Mouse (Mus musculus) thymus, postnatal 14 days (tissue): ENCODE measurements around the gene Rho.

Experiments
- DNase-seq: peaks from one replicate; pipeline ENCODE4 v3.0.0; 2021

The Rho gene

GRCm38 (mm10) chr6:115956922-115957601 is 25.5 kb downstream of the Rho start:
- no peak for DNase-seq

GRCm38 (mm10) chr6:115957681-115958080 is 26.1 kb downstream of the Rho start:
- DNase-seq, result no peak

DNA sequence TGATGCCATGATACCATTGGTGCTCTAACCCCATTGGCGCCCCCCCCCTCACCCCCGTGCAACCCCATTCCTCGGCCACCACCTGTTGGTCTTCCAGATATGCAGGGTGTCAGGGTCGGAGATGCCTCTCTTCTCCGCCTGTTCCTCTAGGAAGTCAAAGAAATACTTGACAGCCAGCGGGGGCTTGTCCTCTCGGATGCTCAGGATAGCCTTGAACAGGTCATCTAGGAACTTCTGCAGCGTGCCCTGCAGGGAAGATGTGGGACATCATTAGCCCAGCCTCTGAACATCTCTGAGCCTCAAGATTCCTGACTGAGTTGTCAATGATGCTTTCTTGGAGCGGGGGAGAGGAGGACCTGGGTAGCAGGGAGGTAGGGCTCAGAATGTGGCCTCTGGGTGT is 26.9 kb downstream of the Rho start:
- DNase-seq, result no peak

DNA sequence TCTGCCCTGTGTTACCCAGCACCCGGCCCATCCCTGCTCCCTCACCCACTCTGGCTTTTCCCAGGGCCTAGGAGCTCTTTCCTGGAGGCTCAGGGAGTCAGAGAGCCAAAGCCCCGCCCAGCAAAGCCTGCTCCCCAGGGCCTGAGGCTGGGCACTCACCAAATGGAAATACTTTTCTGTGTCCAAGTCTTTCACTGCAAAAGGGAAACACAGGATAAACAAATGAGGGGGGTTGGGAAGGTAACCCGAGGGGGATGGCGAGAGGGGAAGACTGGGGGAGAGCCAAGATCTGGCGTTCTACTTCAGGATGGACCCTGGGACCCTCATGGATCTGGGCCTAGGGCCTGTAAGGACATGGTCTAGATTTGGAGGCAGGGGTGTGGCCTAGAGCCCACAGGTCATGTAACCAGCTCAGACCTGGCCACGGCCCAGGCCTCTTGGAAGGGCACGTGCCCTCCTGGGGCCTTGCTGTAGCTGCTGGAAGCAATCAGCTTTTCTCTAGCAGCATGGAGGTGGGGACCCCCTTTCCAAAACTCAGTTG is 27.7 kb downstream of the Rho start:
- DNase-seq, result no peak

DNA sequence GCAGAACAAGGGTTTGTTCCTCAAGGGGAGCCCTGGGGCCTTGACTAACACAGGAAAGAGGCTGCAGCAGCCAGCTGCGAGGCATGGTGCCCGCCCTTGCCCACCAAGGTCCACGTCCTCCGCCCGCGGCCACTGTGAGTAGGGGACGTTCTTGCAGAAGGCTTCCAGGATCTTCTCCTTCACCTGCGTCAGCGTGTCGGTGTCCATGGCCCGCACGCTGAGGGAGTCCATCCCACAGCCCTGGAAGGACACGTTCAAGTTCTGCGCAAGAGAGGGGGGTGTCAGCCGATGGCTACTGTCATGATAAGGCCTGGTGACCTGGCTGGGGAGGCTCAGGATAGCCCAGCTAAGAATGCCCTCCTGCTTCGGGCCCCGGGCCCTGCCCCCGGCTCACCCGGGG is 28.8 kb downstream of the Rho start:
- DNase-seq, result no peak

DNA sequence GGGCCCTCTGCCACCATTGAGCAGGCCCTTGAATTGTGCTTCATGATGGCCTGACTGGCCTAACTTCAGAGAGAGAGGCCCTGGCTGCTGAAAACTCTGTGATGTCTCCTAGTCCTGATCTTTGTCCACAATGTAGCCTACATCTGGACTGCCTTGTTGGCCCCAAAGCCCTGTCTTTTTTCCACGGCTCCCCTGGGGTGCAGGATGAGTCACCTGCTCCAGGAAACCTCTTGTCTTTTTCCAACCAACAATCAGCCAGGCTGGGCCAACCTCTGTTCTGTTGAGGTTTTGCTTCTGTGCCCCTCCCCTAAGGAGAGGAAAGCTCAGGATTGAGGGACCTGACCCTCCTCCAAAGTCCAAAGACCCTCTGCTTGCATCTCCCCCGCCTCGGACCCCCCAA is 30.2 kb downstream of the Rho start:
- no peak for DNase-seq

DNA sequence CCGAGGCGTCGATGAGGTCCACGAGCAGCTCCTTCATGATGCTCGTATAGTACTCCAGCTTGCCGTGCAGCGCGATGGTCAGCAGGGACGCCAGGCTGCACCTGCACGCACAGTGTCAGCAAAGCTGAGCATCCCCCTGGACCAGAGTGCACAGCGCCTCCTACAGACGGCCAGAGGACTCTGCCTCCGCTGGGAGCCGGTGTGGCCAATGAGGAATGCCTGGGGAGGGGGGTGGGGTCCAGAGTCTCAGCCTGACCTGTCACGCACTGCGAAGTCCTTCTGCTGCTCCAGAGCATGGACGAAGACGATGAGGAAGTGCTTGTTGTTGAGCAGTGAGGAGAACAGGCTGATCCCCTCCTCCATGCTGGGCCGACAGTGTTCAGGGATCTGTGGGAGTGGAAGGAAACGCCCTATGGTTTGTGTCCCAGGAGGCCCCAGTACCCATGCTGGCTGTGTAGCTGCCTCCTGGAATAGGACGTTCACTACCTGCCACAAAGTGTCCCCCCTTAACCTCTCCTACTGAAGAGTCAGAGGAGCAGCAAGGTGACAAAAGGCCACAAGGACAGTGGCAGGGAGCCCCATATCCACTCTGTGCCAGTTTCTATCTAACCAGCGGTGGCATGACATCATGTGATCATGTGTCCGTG is 31.0 kb downstream of the Rho start:
- no peak for DNase-seq

GRCm38 (mm10) chr6:115963656-115964055 is 32.1 kb downstream of the Rho start:
- no peak for DNase-seq

DNA sequence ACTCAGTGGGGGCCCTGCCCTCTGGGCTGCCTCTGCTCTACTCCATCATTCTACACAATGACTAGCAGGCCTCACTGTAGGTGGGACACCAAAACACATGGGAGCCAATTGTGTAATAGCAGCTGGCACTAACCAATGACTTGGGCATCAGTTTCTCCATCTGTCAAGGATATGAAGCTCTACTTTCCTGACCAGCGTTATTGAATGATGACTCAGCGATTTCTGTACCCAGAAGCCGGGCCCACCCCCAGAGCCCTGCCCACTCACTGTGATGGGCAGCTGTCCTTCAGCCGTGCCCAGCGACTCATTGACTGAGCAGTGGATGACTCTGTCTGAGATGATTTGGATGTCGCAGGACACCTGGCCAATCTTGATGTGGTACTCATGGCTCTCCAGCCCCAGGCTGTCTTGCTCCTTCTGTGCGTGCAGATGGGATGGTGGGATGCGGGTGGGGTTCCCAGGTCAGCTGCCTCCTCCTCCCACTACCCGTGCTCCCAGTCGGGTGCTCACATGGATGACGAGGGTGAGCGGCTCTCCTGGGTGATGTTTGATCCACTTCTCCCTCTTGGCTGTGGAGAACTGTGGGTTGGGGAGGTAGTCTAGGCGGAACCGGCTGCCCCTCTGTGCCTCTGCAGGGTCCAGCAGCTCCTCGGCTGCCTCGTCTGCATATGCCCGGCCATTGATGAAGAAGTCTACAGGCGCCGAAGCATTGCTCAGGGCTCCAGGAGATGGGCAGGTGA is 34.8 kb downstream of the Rho start:
- DNase-seq, result no peak

- no peak for DNase-seq
Observed at GRCm38 (mm10) chr6:115967291-115967880, 35.8 kb downstream of the Rho start.

DNA sequence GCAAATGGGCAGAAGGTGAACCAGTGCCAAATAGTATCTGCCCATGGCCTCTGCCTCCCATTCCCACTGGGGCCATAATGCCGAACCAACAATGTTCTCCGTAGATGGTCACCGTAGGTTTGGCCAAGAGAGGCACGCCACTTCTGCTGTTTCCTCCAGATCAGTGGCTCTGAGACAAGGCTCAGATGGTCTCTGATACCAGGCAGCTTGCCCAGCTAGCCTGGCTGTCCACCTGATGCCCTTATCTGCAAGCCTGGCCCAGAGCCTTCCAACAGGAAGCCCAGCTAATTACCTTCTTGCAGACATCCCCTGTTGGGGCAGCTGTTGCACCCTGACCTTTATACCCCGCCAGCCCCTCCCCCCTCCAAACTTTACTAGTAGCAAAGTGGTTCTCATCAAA is 36.5 kb downstream of the Rho start:
- no peak for DNase-seq

GRCm38 (mm10) chr6:115968700-115969099 is 37.2 kb downstream of the Rho start:
- DNase-seq, result no peak

DNA sequence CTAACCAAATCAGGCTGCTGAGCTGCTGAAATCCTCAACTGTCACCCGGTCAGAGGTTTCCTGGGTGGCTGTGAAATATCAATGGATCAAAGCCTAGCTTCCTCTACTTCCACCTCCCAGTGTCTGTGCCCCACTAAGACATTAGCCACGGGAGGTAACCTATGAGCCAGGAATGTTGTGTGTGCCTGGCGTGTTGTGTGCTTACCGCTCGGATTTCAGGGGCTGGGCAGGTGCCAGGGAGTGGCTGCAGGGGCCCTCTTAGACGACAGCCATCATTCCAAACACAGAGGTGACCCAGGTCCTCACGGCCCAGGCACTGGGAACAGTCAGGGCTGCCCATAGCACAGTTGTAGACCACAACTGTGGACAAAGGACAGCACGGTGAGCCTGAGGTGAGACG is 37.6 kb downstream of the Rho start:
- DNase-seq, result no peak

DNA sequence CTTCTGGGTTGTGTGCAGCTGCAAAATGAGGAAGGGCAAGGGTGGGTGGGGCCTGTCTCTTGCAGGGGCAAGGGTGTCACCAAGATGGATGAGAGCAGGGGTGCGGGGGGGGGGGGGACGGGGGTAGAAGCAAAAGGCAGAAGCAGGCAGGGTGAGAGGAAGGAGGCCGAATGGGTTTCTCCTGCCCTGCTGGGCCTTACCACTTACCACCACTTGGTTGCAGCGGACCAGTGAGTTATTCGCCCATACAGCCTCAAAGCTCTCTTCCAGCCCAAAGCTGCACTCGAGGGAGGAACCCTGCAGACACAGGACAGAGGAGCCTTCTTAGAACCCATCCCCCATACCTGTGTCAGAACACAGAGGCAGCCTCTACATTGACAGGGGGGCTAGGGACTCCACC is 38.4 kb downstream of the Rho start:
- DNase-seq, result peak; percentile 61

DNA sequence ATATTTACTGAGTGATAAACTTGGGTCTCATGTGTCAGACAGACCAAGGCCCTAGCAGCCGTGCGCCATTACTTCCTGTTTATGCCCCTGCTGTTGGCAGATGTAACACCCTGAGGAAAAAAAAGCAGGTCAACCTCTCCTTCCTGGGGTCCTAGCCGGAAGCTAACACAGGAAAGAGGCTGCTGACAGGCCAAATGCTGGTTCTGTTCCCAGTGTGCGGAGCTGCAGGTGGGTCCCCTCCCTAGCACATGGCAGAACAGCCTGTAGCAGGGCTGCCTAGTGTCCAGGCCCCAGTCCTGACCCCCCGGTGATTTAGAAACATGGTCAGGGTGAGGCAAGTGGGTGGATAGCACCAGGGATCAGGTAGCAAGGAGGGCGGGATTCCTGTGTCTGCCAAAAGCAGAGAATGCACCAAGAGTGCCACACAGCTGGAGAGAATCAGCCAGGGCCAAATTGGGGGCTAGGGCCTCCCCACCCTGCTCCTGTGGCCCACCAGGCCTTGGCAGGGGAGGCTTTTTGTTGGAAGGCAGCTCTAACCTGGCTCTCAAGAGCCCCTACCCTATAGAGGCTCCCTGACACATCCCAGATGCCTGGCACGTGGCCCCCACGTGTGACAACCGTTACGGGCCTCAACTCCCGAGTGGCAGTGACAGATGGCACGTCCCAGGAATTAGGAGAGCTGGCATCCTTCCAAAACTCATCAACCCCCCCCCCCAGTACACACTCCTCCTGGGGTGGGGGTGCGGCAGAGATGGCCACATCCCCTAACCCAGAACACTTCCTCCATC is 39.9 kb downstream of the Rho start:
- peak; percentile 81 for DNase-seq

- peak; percentile 45 for DNase-seq
Observed at GRCm38 (mm10) chr6:115972083-115972764, 40.7 kb downstream of the Rho start.

GRCm38 (mm10) chr6:115973139-115973875 is 41.8 kb downstream of the Rho start:
- no peak for DNase-seq

DNA sequence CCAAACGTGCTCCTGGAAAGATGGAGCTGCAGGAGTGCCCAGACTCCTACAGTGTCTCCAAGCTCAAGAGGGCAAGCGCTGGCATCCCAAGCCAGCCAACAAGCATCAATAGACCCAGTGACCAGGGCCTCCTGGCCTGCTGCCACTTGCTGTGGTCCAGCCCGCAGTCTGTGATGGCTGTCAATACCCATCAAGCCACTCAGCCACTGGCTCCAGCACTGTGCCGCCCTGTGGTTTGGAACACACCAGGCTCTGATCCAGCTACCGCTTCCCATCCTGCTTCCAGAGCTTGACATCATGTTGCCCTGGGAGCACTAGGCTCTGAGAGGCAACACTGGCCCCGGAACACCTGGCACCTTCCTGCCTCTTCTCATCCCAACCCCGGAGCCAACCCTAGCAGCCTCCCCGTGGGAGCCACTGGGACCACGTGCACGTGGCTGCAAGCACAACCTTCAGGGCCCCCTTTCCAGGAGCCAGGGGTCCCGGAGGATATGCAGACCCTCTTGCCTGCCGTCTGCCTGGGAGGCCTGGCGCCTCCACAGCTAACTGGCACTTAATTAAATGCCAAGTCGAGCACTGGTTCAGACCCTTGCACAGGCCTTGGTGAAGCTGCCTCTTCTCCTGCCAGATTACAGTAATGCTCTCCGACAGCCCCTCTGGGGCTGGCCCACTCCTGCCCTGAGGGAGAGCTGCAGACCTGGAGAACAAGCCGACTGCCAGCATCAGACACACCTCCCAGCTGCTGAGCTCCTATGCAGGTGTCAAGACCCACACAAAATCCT is 42.5 kb downstream of the Rho start:
- DNase-seq, result no peak

GRCm38 (mm10) chr6:115975606-115976005 is 44.1 kb downstream of the Rho start:
- DNase-seq, result no peak

- no peak for DNase-seq
Observed at GRCm38 (mm10) chr6:115977810-115978209, 46.3 kb downstream of the Rho start.
